In genomic region chr11:22315801-22316200, GRCm38 (mm10) we compare ENCODE assay signal across 15 mouse cellular contexts. TPM values are rescaled to one million over a fixed set of nuclear protein-coding genes. Genes with fewer than 3 reads are reported as not detected.
DNase-seq lines count a peak whose midpoint lies in the region; ATAC-seq and TF ChIP-seq lines count a peak whose summit lies in the region.
"Had no signal": no experiment of that assay in that cellular context is flagged by ENCODE, and none has a peak within 500 bp of the region (broad histone marks: within the 10 kb centered on the region; RNA-seq: fewer than 3 reads in every experiment).

No protein-coding gene starts in this region.

- no peaks in the 10 kb centered on the region for H3K27me3 ChIP-seq in hindbrain, postnatal 0 days (ENCODE audit: insufficient read depth, low read length)
- H3K27me3 ChIP-seq in hindbrain, embryonic 14.5 days (ENCODE audit: control insufficient read depth, insufficient read depth, low read length): no peaks in the 10 kb centered on the region
- H3K27me3 ChIP-seq in liver, embryonic 14.5 days (ENCODE audit: control insufficient read depth, insufficient read depth, low read length): no peaks in the 10 kb centered on the region
- H3K27me3 ChIP-seq in liver, embryonic 11.5 days (replicated peaks; ENCODE audit: control insufficient read depth, insufficient read depth, low read length): no peaks in the 10 kb centered on the region
- H3K27me3 ChIP-seq in Patski: no peaks in the 10 kb centered on the region
- H3K27me3 ChIP-seq in stomach, postnatal 0 days (ENCODE audit: control insufficient read depth, insufficient read depth, low read length): no peaks in the 10 kb centered on the region
- H3K27me3 ChIP-seq: embryonic facial prominence, embryonic 13.5 days; neural tube, embryonic 13.5 days had no signal

- no peak overlapping the region for H3K4me3 ChIP-seq in hindbrain, postnatal 0 days (ENCODE audit: low read length)
- H3K4me3 ChIP-seq in hindbrain, embryonic 14.5 days (replicated peaks; ENCODE audit: low read length): no peak overlapping the region
- H3K4me3 ChIP-seq in liver, embryonic 14.5 days (ENCODE audit: insufficient read depth in 1 of 2, low read depth in 2 of 2, low read length in 2 of 2): no peak overlapping the region
- H3K4me3 ChIP-seq in liver, embryonic 11.5 days (ENCODE audit: low read depth, low read length): no peak overlapping the region
- H3K4me3 ChIP-seq in stomach, postnatal 0 days (ENCODE audit: low read depth, low read length): no peak overlapping the region
- H3K4me3 ChIP-seq: embryonic facial prominence, embryonic 13.5 days; heart, embryonic 10.5 days; neural tube, embryonic 13.5 days had no signal

- POLR2A ChIA-PET in Patski (lab: Charles Lee): no interaction called here

- no peak overlapping the region for H3K9ac ChIP-seq in hindbrain, postnatal 0 days (replicated peaks; ENCODE audit: low read length)
- no peak overlapping the region for H3K9ac ChIP-seq in hindbrain, embryonic 14.5 days
- no peak overlapping the region for H3K9ac ChIP-seq in liver, embryonic 14.5 days (replicated peaks)
- no peak overlapping the region for H3K9ac ChIP-seq in liver, embryonic 11.5 days (ENCODE audit: low read depth, low read length)
- H3K9ac ChIP-seq in stomach, postnatal 0 days (ENCODE audit: low read length): no peak overlapping the region
- H3K9ac ChIP-seq: embryonic facial prominence, embryonic 13.5 days; neural tube, embryonic 13.5 days had no signal

- in situ Hi-C loops in Patski (cut with MboI; ENCODE audit: low pct_unique_long_range_greater_than_20kb): no loop called here

- no peaks in the 10 kb centered on the region for H3K36me3 ChIP-seq in hindbrain, postnatal 0 days (ENCODE audit: insufficient read depth, low read length)
- H3K36me3 ChIP-seq in hindbrain, embryonic 14.5 days (replicated peaks; ENCODE audit: control insufficient read depth, insufficient read depth): no peaks in the 10 kb centered on the region
- no peaks in the 10 kb centered on the region for H3K36me3 ChIP-seq in liver, embryonic 14.5 days (replicated peaks; ENCODE audit: control insufficient read depth, insufficient read depth, low read depth)
- no peaks in the 10 kb centered on the region for H3K36me3 ChIP-seq in liver, embryonic 11.5 days (ENCODE audit: control insufficient read depth, insufficient read depth, low read length)
- no peaks in the 10 kb centered on the region for H3K36me3 ChIP-seq in stomach, postnatal 0 days (ENCODE audit: control insufficient read depth, insufficient read depth, low read length)
- H3K36me3 ChIP-seq: embryonic facial prominence, embryonic 13.5 days; heart, embryonic 10.5 days; neural tube, embryonic 13.5 days had no signal

- CTCF ChIA-PET in Patski (lab: Charles Lee): no interaction called here

- no peak overlapping the region for H3K4me2 ChIP-seq in hindbrain, postnatal 0 days (ENCODE audit: low read depth, low read length)
- H3K4me2 ChIP-seq in hindbrain, embryonic 14.5 days (replicated peaks): no peak overlapping the region
- H3K4me2 ChIP-seq in liver, embryonic 14.5 days (ENCODE audit: low read depth): no peak overlapping the region
- H3K4me2 ChIP-seq in liver, embryonic 11.5 days: no peak overlapping the region
- no peak overlapping the region for H3K4me2 ChIP-seq in stomach, postnatal 0 days (replicated peaks; ENCODE audit: low read depth)
- H3K4me2 ChIP-seq: embryonic facial prominence, embryonic 13.5 days; neural tube, embryonic 13.5 days had no signal

- 92% methylated on average over 1 of the region's 1 CpGs for WGBS in hindbrain, postnatal 0 days
- 90% methylated on average over 1 of the region's 1 CpGs for WGBS in hindbrain, embryonic 14.5 days
- 46% methylated on average over 1 of the region's 1 CpGs for WGBS in liver, embryonic 14.5 days (ENCODE audit: insufficient replicate concordance)
- WGBS in liver, embryonic 11.5 days: 79% methylated on average over 1 of the region's 1 CpGs
- 83% methylated on average over 1 of the region's 1 CpGs for WGBS in stomach, postnatal 0 days

- H3K4me1 ChIP-seq in hindbrain, postnatal 0 days (ENCODE audit: insufficient read depth, low read length): no peaks in the 10 kb centered on the region
- no peaks in the 10 kb centered on the region for H3K4me1 ChIP-seq in hindbrain, embryonic 14.5 days (replicated peaks; ENCODE audit: control insufficient read depth, insufficient read depth, low read length)
- H3K4me1 ChIP-seq in liver, embryonic 14.5 days (replicated peaks; ENCODE audit: control insufficient read depth in 2 of 2, insufficient read depth in 2 of 2, low read length in 1 of 2): no peaks in the 10 kb centered on the region
- H3K4me1 ChIP-seq in liver, embryonic 11.5 days (replicated peaks; ENCODE audit: control insufficient read depth, insufficient read depth, low read length): no peaks in the 10 kb centered on the region
- no peaks in the 10 kb centered on the region for H3K4me1 ChIP-seq in stomach, postnatal 0 days (replicated peaks; ENCODE audit: control insufficient read depth, insufficient read depth)
- H3K4me1 ChIP-seq: embryonic facial prominence, embryonic 13.5 days; heart, embryonic 10.5 days; neural tube, embryonic 13.5 days had no signal

- no peak overlapping the region for H3K27ac ChIP-seq in hindbrain, postnatal 0 days
- no peak overlapping the region for H3K27ac ChIP-seq in hindbrain, embryonic 14.5 days
- no peak overlapping the region for H3K27ac ChIP-seq in liver, embryonic 14.5 days
- no peak overlapping the region for H3K27ac ChIP-seq in liver, embryonic 11.5 days (ENCODE audit: low read depth, low read length)
- no peak overlapping the region for H3K27ac ChIP-seq in stomach, postnatal 0 days (replicated peaks)
- H3K27ac ChIP-seq: embryonic facial prominence, embryonic 13.5 days; heart, embryonic 10.5 days; neural tube, embryonic 13.5 days had no signal

- DNase-seq in hindbrain, postnatal 0 days (ENCODE audit: low spot score): no peak
- no peak for DNase-seq in hindbrain, embryonic 14.5 days (ENCODE audit: low spot score)
- DNase-seq in liver, embryonic 14.5 days (ENCODE audit: low read depth in 3 of 3, low spot score in 3 of 3): no peak
- DNase-seq in liver, embryonic 11.5 days (ENCODE audit: low spot score): no peak
- DNase-seq in Patski (ENCODE audit: low read depth, low spot score): no peak
- DNase-seq in stomach, postnatal 0 days (ENCODE audit: low spot score): peak; percentile 15
- no peak for DNase-seq in embryo, embryonic 11 days
- DNase-seq: cerebellum, postnatal 36 days; gastrocnemius, postnatal 25 days; heart, postnatal 36 days; lung, postnatal 14 days; thymus, postnatal 14 days had no signal

- TF ChIP-seq EP300 in liver, embryonic 14.5 days (IDR thresholded peaks at IDR 0.05; ENCODE audit: low read depth): no peak
- no peak for TF ChIP-seq EP300 in stomach, postnatal 0 days (optimal IDR thresholded peaks at IDR 0.05)

- ATAC-seq in hindbrain, postnatal 0 days: no peak
- no peak for ATAC-seq in hindbrain, embryonic 14.5 days (ENCODE audit: low FRiP score)
- ATAC-seq in liver, embryonic 14.5 days (ENCODE audit: insufficient read depth): no peak
- ATAC-seq in liver, embryonic 11.5 days (replicated peaks; ENCODE audit: low FRiP score): no peak
- ATAC-seq in Patski: no peak
- ATAC-seq in stomach, postnatal 0 days (ENCODE audit: low FRiP score, low TSS enrichment): no peak

- H3K9me3 ChIP-seq in hindbrain, postnatal 0 days (ENCODE audit: low read length): no peaks in the 10 kb centered on the region
- no peaks in the 10 kb centered on the region for H3K9me3 ChIP-seq in hindbrain, embryonic 14.5 days (ENCODE audit: control insufficient read depth, low read length)
- no peaks in the 10 kb centered on the region for H3K9me3 ChIP-seq in liver, embryonic 14.5 days (ENCODE audit: control insufficient read depth, low read length)
- no peaks in the 10 kb centered on the region for H3K9me3 ChIP-seq in liver, embryonic 11.5 days (ENCODE audit: control insufficient read depth, low read length)
- H3K9me3 ChIP-seq in stomach, postnatal 0 days (ENCODE audit: control insufficient read depth, low read length): no peaks in the 10 kb centered on the region
- H3K9me3 ChIP-seq: embryonic facial prominence, embryonic 13.5 days; heart, embryonic 10.5 days; neural tube, embryonic 13.5 days had no signal

- peak; percentile 26; the same call in 1 of the 2 replicates for TF ChIP-seq CTCF in hindbrain, postnatal 0 days (IDR thresholded peaks at IDR 0.05; ENCODE audit: low read depth)
- 0 out of 2 replicates have a peak, but pooled peaks have one; percentile 12 for TF ChIP-seq CTCF in liver, embryonic 14.5 days (IDR thresholded peaks at IDR 0.05; ENCODE audit: low read depth)
- peak; percentile 40 for TF ChIP-seq CTCF in Patski (IDR thresholded peaks at IDR 0.05)
- TF ChIP-seq CTCF in stomach, postnatal 0 days (IDR thresholded peaks at IDR 0.05; ENCODE audit: low read depth): peak; percentile 55

RNA-seq across cellular contexts. Expression of gene Ehbp1, which starts 26.3 kb away (rescaled TPM):
- 19.4 and 26.3 TPM in 2 replicates for total RNA-seq in hindbrain, postnatal 0 days (2014; rRNA removed)
- 13.0 and 14.9 TPM in 2 replicates for polyA plus RNA-seq in hindbrain, postnatal 0 days (2015; fragmentation: Nextera tagmentation; extraction: Ambion mirVana)
- 24.0 and 25.3 TPM in 2 replicates for polyA plus RNA-seq in hindbrain, embryonic 14.5 days (2014; fragmentation: Nextera tagmentation; extraction: Ambion mirVana)
- 1.5 and 3.3 TPM in 2 replicates for polyA plus RNA-seq in liver, embryonic 14.5 days (2012; rRNA removed)
- 1.7 and 2.1 TPM in 2 replicates for polyA plus RNA-seq in liver, embryonic 14.5 days (2014; fragmentation: Nextera tagmentation; extraction: Ambion mirVana)
- 6.3 and 7.5 TPM in 2 replicates for polyA plus RNA-seq in liver, embryonic 11.5 days (2014; fragmentation: Nextera tagmentation; extraction: Ambion mirVana)
- 13.5 TPM for polyA plus RNA-seq in Patski (2021)
- polyA plus RNA-seq in stomach, postnatal 0 days (2015; fragmentation: Nextera tagmentation; extraction: Ambion mirVana): 3.6 and 3.8 TPM in 2 replicates
